Mouse (Mus musculus) small intestine, adult 2 months (tissue): ENCODE measurements around the gene Creld2. TPM values are rescaled to one million over a fixed set of nuclear protein-coding genes. Genes with fewer than 3 reads are reported as not detected.
"Not testable (repeated sequence)": the region's sequence is repeated elsewhere in the genome, so short reads cannot be mapped to it uniquely, and the experiment has no call there.

Experiments used
- H3K27ac ChIP-seq: fragments of 200-500 bp; 2 replicates; pipeline ENCODE4 v1.5.1; 2012; ENCODE audit warnings: low read depth, low read length, control low read depth, inconsistent platforms; ENCODE audit not compliant: insufficient read depth
- H3K27me3 ChIP-seq: fragments of 200-500 bp; 2 replicates; pipeline ENCODE4 v1.6.1; 2012; ENCODE audit warnings: mild to moderate bottlenecking, moderate library complexity, low read length, inconsistent platforms; ENCODE audit not compliant: control insufficient read depth, insufficient read depth
- H3K36me3 ChIP-seq: fragments of 200-500 bp; 2 replicates; pipeline ENCODE4 v1.6.1; 2012; ENCODE audit warnings: mild to moderate bottlenecking, low read length, control low read depth, inconsistent platforms; ENCODE audit not compliant: control insufficient read depth, insufficient read depth
- H3K4me1 ChIP-seq: fragments of 200-500 bp; 2 replicates; pipeline ENCODE4 v1.6.1; 2012; ENCODE audit warnings: low read length, inconsistent platforms, mixed read lengths; ENCODE audit not compliant: control insufficient read depth, insufficient read depth, insufficient read length
- H3K4me3 ChIP-seq: fragments of 200-500 bp; 2 replicates; pipeline ENCODE4 v1.5.1; 2012; ENCODE audit warnings: low read depth, mild to moderate bottlenecking, control low read depth, inconsistent platforms, low read length, moderate library complexity
- CTCF ChIP-seq: fragments of 200-500 bp; IDR thresholded peaks from 2 replicates; pipeline ENCODE4 v1.5.1; 2012; ENCODE audit warnings: low read depth, mild to moderate bottlenecking, control low read depth, inconsistent platforms, low read length, moderate library complexity, mixed read lengths; ENCODE audit not compliant: insufficient replicate concordance, insufficient read length; ENCODE audit errors: extremely low read depth
- POLR2A ChIP-seq: fragments of 200-500 bp; IDR thresholded peaks from 2 replicates; pipeline ENCODE4 v1.6.1; 2012; ENCODE audit warnings: low read depth, mild to moderate bottlenecking, control low read depth, inconsistent platforms, low read length, moderate library complexity
- WGBS: fragments of 180-500 bp; shearing (Covaris S2); methylation state at CpG from one replicate; pipeline ENCODE4 v1.1.7; 2018; 5-methylcytosine and 5-hydroxymethylcytosine counted together
- polyA plus RNA-seq: library from polyadenylated mRNA; depleted of rRNA; stranded (reverse); fragments of >200 nt; gene quantifications from 2 replicates; pipeline ENCODE4 v1.2.3, GENCODE M21; 2012; rRNA removed

The Creld2 gene
- 55.7 and 59.1 TPM in 2 replicates for polyA plus RNA-seq

DNA sequence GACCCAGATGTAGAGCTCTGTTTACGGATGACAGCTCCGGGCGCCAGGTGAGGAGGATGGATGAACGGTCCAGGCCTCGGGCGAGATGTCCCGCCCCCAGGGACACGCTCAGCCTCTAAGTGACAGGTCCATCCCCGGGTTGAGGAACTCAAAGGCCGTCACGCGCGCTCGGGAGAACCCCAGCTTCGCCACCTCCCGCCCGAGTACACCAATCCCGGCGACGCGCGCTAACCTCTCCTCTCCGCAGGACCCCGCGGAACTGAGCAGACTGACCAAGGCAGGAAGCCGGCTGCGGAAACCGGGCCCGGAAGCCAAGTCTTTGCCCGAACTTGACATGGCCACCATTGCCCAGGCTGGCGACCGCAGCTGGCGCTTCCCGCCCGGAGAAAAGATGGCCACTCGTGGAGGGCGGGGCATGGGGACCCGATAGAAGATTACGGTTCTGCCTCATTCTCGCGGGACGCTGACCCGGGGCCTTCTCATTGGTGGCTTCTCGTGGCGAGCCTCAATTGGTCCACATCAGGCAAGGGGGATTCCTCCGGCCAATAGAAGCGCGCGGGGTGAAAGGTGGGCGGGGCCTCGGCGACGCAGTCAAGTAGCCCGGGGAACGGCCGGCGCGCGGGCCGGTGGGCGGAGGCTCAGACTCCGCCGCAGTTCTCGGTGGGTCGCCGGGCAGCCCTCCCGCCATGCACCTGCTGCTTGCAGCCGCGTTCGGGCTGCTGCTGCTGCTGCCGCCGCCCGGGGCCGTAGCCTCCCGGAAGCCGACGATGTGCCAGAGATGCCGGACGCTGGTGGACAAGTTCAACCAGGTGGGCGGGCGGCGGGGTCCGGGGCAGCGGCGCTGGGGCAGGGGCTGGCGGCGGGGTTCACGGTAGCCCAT is at the start of gene Creld2, which contains the start of gene Alg12:
TSS of gene Creld2 (plus strand) at position 621 of the 880 bp plus-strand sequence.
TSS of gene Alg12 (minus strand) at position 293 of the 880 bp plus-strand sequence.
- Histone ChIP-seq H3K4me3 (peak within 1 kb of the TSS; percentile 84), H3K27ac (peak within 1 kb of the TSS; percentile 67), H3K36me3 (peaks cover 34% of the 10 kb centered on the region), H3K27me3 (no peaks in the 10 kb centered on the region), H3K4me1 (peaks cover 25% of the 10 kb centered on the region; the same call in 1 of the 2 replicates)
- TF ChIP-seq CTCF = no peak
- TF ChIP-seq POLR2A = peak; percentile 80
- WGBS = under 1% methylated on average over 88 of the region's 88 CpGs

DNA sequence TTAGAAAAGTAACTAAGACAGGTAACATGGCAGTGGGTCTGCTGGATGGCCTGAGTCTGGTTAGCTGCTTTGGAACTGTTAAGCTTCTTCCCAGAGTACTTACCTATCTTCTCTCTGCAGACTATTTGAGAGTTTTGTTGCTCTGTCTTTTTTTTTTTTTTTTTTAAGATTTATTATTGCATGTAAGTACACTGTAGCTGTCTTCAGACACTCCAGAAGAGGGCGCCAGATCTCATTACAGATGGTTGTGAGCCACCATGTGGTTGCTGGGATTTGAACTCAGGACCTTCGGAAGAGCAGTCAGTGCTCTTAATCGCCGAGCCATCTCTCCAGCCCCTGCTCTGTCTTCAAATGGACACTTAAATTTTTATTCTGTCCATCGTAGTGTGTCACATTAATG is 44.8 kb upstream of the Creld2 start:
- H3K27me3 ChIP-seq, H3K27ac ChIP-seq, H3K4me1 ChIP-seq, H3K4me3 ChIP-seq: not testable (repeated sequence)
- TF ChIP-seq CTCF = peak; percentile 22; the same call in 1 of the 2 replicates
- peaks cover 24% of the 10 kb centered on the region for H3K36me3 ChIP-seq
- WGBS = 88% methylated on average over 5 of the region's 5 CpGs

DNA sequence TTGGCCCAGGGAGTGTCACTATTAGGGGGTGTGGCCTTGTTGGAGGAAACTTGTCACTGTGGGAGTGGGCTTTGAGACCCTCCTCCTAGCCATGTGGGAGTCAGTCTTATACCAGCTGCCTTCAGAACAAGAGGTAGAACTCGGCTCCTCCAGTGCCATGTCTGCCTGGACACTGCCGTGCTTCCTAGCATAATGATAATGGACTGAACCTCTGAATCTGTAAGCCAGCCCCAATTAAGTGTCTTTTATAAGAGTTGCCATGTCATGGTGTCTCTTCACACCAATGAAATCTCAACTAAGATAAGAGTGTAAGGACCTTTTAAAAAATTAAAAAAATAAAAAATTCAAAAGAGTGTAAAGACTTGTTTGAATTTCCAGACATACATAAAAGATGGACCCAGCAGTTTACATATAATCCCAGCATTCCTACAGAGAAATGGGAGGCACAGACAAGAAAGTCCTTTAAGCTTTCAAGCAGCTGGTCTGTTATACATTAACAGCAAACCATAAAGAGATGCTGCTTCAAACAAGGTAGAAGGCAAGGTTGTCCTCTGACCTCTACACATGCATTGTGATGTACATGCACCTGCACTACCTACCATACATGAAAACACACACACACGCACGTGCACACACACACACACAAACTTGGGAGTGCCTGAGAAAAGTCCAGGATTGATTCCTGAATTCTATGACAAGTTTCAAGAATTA is 27.2 kb upstream of the Creld2 start:
- 36% methylated on average over 4 of the region's 4 CpGs for WGBS
- no peaks in the 10 kb centered on the region for H3K36me3 ChIP-seq
- H3K27me3 ChIP-seq = no peaks in the 10 kb centered on the region
- TF ChIP-seq POLR2A (no peak), CTCF (no peak)
- 0 out of 2 replicates have a peak, but pooled peaks cover 2% of the 10 kb centered on the region for H3K4me1 ChIP-seq
- H3K27ac ChIP-seq = no peak overlapping the region
- no peak overlapping the region for H3K4me3 ChIP-seq

DNA sequence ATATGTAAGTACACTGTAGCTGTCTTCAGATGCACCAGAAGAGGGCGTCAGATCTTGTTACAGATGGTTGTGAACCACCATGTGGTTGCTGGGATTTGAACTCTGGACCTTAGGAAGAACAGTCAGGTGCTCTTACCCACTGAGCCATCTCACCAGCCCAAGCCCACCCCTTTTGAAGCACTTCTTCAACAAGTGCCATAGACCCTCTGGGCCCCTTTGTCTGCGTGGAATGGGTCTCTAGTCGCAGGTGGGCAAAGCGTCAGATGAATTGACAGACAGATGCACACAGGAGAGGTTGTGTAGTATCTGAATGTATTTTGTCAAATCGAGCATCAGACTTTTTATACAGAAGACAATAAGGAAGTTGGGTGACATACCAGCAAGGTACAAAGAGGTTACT is 24.7 kb upstream of the Creld2 start:
- not testable (repeated sequence) for H3K36me3 ChIP-seq, H3K27me3 ChIP-seq, H3K27ac ChIP-seq, H3K4me1 ChIP-seq, H3K4me3 ChIP-seq
- 67% methylated on average over 5 of the region's 5 CpGs for whole genome bisulfite sequencing

DNA sequence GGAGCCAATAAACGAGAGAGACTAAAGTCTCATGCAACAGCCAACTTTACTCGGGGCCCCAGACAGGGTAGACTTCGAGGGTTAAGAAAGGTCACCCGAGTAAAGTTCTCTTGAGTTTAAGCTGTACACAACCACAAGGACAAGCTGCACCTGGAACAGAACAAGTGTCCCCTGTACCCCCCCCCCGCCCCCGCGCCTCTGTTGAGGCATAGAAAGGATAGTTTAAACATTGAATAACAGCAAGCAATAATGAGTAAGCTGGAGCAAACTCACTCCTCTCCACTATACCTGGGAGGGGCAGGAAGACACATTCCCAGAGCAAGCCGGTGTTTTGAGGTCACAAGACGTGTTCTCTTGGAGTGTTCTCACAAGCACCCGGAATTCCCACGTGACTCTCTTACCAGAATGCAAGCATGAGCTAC is 19.5 kb upstream of the Creld2 start:
- peaks cover 2% of the 10 kb centered on the region; the same call in 1 of the 2 replicates for H3K4me1 ChIP-seq
- WGBS = 27% methylated on average over 11 of the region's 11 CpGs
- H3K27me3 ChIP-seq = no peaks in the 10 kb centered on the region
- TF ChIP-seq POLR2A (no peak), CTCF (no peak)
- no peak overlapping the region for H3K4me3 ChIP-seq
- peaks cover 5% of the 10 kb centered on the region for H3K36me3 ChIP-seq
- H3K27ac ChIP-seq = no peak overlapping the region

DNA sequence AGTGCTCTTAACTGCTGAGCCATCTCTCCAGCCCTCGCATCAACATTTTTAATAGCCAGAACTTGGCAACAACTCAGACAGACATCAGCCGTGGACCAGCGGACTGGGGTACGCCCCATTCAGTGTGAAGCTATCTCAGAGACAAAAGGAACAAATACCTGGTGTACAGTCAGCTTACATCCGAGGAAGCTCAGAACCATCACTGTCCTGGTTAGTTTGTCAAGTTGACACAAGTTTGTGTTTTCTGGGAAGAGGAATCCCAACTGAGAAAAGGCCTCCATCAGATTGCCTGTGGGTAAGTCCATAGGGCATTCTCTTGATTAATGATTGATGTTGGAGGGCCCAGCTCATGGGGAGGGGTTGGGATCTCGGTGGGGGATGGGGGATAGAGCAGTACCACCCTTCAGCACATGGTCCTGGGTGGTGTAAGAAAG is 18.5 kb upstream of the Creld2 start:
- no peak for TF ChIP-seq CTCF
- no peak for TF ChIP-seq POLR2A
- Histone ChIP-seq H3K27me3 (no peaks in the 10 kb centered on the region), H3K27ac (no peak overlapping the region), H3K4me1 (peaks cover 2% of the 10 kb centered on the region; the same call in 1 of the 2 replicates), H3K36me3 (peaks cover 14% of the 10 kb centered on the region), H3K4me3 (no peak overlapping the region)
- WGBS = 38% methylated on average over 6 of the region's 6 CpGs

DNA sequence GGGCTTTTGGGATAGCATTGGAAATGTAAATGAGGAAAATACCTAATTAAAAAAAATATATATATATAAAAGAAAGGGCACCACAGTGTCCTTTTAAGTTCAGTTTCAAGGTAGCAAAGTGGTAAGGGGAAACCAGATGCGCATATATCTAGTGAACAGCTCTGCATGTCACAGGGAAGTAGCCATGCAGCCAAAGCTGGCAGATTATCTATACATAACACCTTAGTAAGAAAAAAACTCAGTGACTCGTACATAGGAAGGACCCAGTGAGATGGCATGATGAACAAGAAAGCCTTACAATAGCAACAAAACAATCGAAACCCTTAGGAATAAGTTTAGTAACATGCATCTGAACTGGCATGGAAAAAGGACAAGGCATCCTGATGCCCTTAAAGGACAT is 17.5 kb upstream of the Creld2 start:
- Histone ChIP-seq H3K27ac (no peak overlapping the region), H3K4me3 (no peak overlapping the region), H3K36me3 (peaks cover 21% of the 10 kb centered on the region), H3K4me1 (peaks cover 2% of the 10 kb centered on the region; the same call in 1 of the 2 replicates), H3K27me3 (no peaks in the 10 kb centered on the region)
- TF ChIP-seq POLR2A (no peak), CTCF (no peak)
- WGBS = 93% methylated on average over 3 of the region's 3 CpGs
